Mouse (Mus musculus): ENCODE data around the gene Smc1a.

DNA sequence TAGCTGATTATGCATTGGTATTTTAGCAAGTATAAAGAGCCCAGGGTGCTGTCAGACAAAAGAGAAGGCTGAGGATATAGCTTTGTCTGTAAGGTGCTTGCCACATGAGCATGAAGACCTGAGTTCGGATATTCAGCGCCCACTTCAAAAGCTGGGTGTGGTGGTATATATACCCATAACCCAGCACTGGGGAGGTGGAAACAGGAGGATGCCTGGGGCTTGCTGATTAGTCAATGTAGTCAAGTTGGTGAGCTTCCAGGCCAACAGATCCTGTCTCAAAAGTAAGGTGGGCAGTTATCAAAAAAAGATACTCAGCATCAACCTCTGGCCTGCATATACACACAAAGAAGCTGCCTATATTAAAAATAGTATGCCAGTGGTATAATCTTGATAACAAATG, 3.1 kb downstream of the Smc1a start:
- TF ChIP-seq CTCF (IDR thresholded peaks at IDR 0.05; ENCODE audit: control insufficient read depth, insufficient read depth, insufficient read length): no peak
- no peak for TF ChIP-seq CEBPB (IDR thresholded peaks at IDR 0.05; ENCODE audit: low read depth)
- no peak for TF ChIP-seq MYOD1 (IDR thresholded peaks at IDR 0.05; ENCODE audit: control insufficient read depth, insufficient read length, low read depth)
- TF ChIP-seq USF1 (IDR thresholded peaks at IDR 0.05; ENCODE audit: low read depth): no peak
- no peak for TF ChIP-seq MAX (IDR thresholded peaks at IDR 0.05)
- no peak for TF ChIP-seq MYOG (IDR thresholded peaks at IDR 0.05; ENCODE audit: control insufficient read depth, extremely low read depth, insufficient read length)
- no peak for TF ChIP-seq FOSL1 (IDR thresholded peaks at IDR 0.05; ENCODE audit: insufficient read depth, low read length, poor library complexity, severe bottlenecking)

All from C2C12 (cell line).